Mouse (Mus musculus): ENCODE measurements around the gene Wdr47. TPM values are rescaled to one million over a fixed set of nuclear protein-coding genes. Genes with fewer than 3 reads are reported as not detected.
A peak's percentile ranks its signal among the peaks of the same experiment; 100 is the strongest.

Gene Wdr47
- 1.3 and 3.9 TPM in 2 replicates for polyA plus RNA-seq (2011; ENCODE audit: insufficient read depth, insufficient read length, low replicate concordance, missing spikeins)

- peak; percentile 73; the same call in 1 of the 2 replicates for TF ChIP-seq POLR2A (IDR thresholded peaks at IDR 0.05; ENCODE audit: borderline replicate concordance, control insufficient read depth, low read depth, low read length)
- TF ChIP-seq CTCF (IDR thresholded peaks at IDR 0.05; ENCODE audit: control insufficient read depth, insufficient read depth, low read length): no peak
- WGBS: 3% methylated on average over 44 of the region's 44 CpGs
- H3K4me1 ChIP-seq (ENCODE audit: control insufficient read depth, insufficient read depth, low read length): no peaks in the 10 kb centered on the region
- H3K4me3 ChIP-seq (replicated peaks; ENCODE audit: control insufficient read depth, low read depth, low read length): peak within 1 kb of the TSS; percentile 93
- H3K27ac ChIP-seq (ENCODE audit: control insufficient read depth, insufficient read depth, low read depth, low read length, poor library complexity): peak within 1 kb of the TSS; percentile 77
Measured at GRCm38 (mm10) chr3:108590786-108591529, at the start of gene Wdr47. TSS of gene Wdr47 (plus strand) at chr3:108591279.

- TF ChIP-seq CTCF (IDR thresholded peaks at IDR 0.05; ENCODE audit: control insufficient read depth, insufficient read depth, low read length) (no peak), POLR2A (IDR thresholded peaks at IDR 0.05; ENCODE audit: borderline replicate concordance, control insufficient read depth, low read depth, low read length) (no peak)
- no peak overlapping the region for H3K27ac ChIP-seq (ENCODE audit: control insufficient read depth, insufficient read depth, low read depth, low read length, poor library complexity)
- H3K4me3 ChIP-seq (replicated peaks; ENCODE audit: control insufficient read depth, low read depth, low read length): no peak overlapping the region
- peaks cover 1% of the 10 kb centered on the region for H3K4me1 ChIP-seq (ENCODE audit: control insufficient read depth, insufficient read depth, low read length)
- 64% methylated on average over 11 of the region's 11 CpGs for WGBS
Measured at GRCm38 (mm10) chr3:108542299-108542698, 48.8 kb upstream of the Wdr47 start.

GRCm38 (mm10) chr3:108554111-108554561 lies 36.9 kb upstream of the Wdr47 start:
- under 1% methylated on average over 42 of the region's 42 CpGs for WGBS
- Histone ChIP-seq H3K27ac (ENCODE audit: control insufficient read depth, insufficient read depth, low read depth, low read length, poor library complexity) (peak overlapping the region; percentile 88), H3K4me1 (ENCODE audit: control insufficient read depth, insufficient read depth, low read length) (no peaks in the 10 kb centered on the region; the same call in 1 of the 2 replicates), H3K4me3 (replicated peaks; ENCODE audit: control insufficient read depth, low read depth, low read length) (peak overlapping the region; percentile 86)
- TF ChIP-seq CTCF (IDR thresholded peaks at IDR 0.05; ENCODE audit: control insufficient read depth, insufficient read depth, low read length) (no peak), POLR2A (IDR thresholded peaks at IDR 0.05; ENCODE audit: borderline replicate concordance, control insufficient read depth, low read depth, low read length) (no peak)

- Histone ChIP-seq H3K4me3 (replicated peaks; ENCODE audit: control insufficient read depth, low read depth, low read length) (peak overlapping the region; percentile 86), H3K27ac (ENCODE audit: control insufficient read depth, insufficient read depth, low read depth, low read length, poor library complexity) (peak overlapping the region; percentile 88)
- 16% methylated on average over 22 of the region's 22 CpGs for WGBS
Measured at GRCm38 (mm10) chr3:108554587-108555312, 36.3 kb upstream of the Wdr47 start.

GRCm38 (mm10) chr3:108557888-108558287 lies 33.2 kb upstream of the Wdr47 start:
- H3K4me3 ChIP-seq (replicated peaks; ENCODE audit: control insufficient read depth, low read depth, low read length): no peak overlapping the region
- WGBS: 49% methylated on average over 4 of the region's 4 CpGs
- no peaks in the 10 kb centered on the region; the same call in 1 of the 2 replicates for H3K4me1 ChIP-seq (ENCODE audit: control insufficient read depth, insufficient read depth, low read length)
- TF ChIP-seq POLR2A (IDR thresholded peaks at IDR 0.05; ENCODE audit: borderline replicate concordance, control insufficient read depth, low read depth, low read length) (no peak), CTCF (IDR thresholded peaks at IDR 0.05; ENCODE audit: control insufficient read depth, insufficient read depth, low read length) (no peak)
- peak overlapping the region; percentile 41 for H3K27ac ChIP-seq (ENCODE audit: control insufficient read depth, insufficient read depth, low read depth, low read length, poor library complexity)

More at GRCm38 (mm10) chr3:108554587-108555312, 36.3 kb upstream of the Wdr47 start:
- no peaks in the 10 kb centered on the region; the same call in 1 of the 2 replicates for H3K4me1 ChIP-seq (ENCODE audit: control insufficient read depth, insufficient read depth, low read length)
- TF ChIP-seq CTCF (IDR thresholded peaks at IDR 0.05; ENCODE audit: control insufficient read depth, insufficient read depth, low read length) (peak; percentile 87), POLR2A (IDR thresholded peaks at IDR 0.05; ENCODE audit: borderline replicate concordance, control insufficient read depth, low read depth, low read length) (peak; percentile 100)

- no peaks in the 10 kb centered on the region; the same call in 1 of the 2 replicates for H3K4me1 ChIP-seq (ENCODE audit: control insufficient read depth, insufficient read depth, low read length)
- under 1% methylated on average over 45 of the region's 45 CpGs for WGBS
Measured at GRCm38 (mm10) chr3:108562133-108562730, 28.8 kb upstream of the Wdr47 start, which contains the start of gene Tmem167b. TSS of gene Tmem167b (minus strand) at chr3:108562466.

GRCm38 (mm10) chr3:108562777-108563271 lies 28.3 kb upstream of the Wdr47 start:
- peak overlapping the region; percentile 54 for H3K4me3 ChIP-seq (replicated peaks; ENCODE audit: control insufficient read depth, low read depth, low read length)
- no peak for TF ChIP-seq CTCF (IDR thresholded peaks at IDR 0.05; ENCODE audit: control insufficient read depth, insufficient read depth, low read length)
- TF ChIP-seq POLR2A (IDR thresholded peaks at IDR 0.05; ENCODE audit: borderline replicate concordance, control insufficient read depth, low read depth, low read length): no peak
- under 1% methylated on average over 15 of the region's 15 CpGs for WGBS
- peak overlapping the region; percentile 79 for H3K27ac ChIP-seq (ENCODE audit: control insufficient read depth, insufficient read depth, low read depth, low read length, poor library complexity)
- no peaks in the 10 kb centered on the region; the same call in 1 of the 2 replicates for H3K4me1 ChIP-seq (ENCODE audit: control insufficient read depth, insufficient read depth, low read length)

More at GRCm38 (mm10) chr3:108562133-108562730, 28.8 kb upstream of the Wdr47 start, which contains the start of gene Tmem167b:
- Histone ChIP-seq H3K4me3 (replicated peaks; ENCODE audit: control insufficient read depth, low read depth, low read length) (peak within 1 kb of the TSS; percentile 77), H3K27ac (ENCODE audit: control insufficient read depth, insufficient read depth, low read depth, low read length, poor library complexity) (peak within 1 kb of the TSS; percentile 92)
- peak; percentile 90 for TF ChIP-seq POLR2A (IDR thresholded peaks at IDR 0.05; ENCODE audit: borderline replicate concordance, control insufficient read depth, low read depth, low read length)
- no peak for TF ChIP-seq CTCF (IDR thresholded peaks at IDR 0.05; ENCODE audit: control insufficient read depth, insufficient read depth, low read length)

Measured in bone marrow, adult 2 months (tissue).